Mouse (Mus musculus): ENCODE data around the gene Crtc1.

The Crtc1 gene

DNA sequence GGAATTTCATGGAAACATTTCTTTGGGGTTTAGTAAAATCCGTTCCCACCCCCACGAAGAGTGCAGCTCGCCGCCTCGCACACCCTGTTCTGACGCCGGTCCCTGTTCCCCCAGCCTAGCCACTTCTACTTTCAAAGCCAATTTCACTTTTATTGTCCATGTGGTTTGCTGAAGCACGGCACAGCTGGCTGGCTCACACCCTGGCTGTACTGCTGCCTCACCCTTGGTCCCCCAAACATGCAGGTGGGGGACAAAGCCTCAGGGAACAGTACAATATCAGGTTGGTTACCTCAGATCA, 23.1 kb upstream of the Crtc1 start:
- DNase-seq (ENCODE audit: low spot score in 2 of 2): no peak

- DNase-seq (ENCODE audit: low spot score in 2 of 2): no peak
These were observed 22.6 kb upstream of the Crtc1 start for GRCm38 (mm10) chr8:70461765-70462515.

DNA sequence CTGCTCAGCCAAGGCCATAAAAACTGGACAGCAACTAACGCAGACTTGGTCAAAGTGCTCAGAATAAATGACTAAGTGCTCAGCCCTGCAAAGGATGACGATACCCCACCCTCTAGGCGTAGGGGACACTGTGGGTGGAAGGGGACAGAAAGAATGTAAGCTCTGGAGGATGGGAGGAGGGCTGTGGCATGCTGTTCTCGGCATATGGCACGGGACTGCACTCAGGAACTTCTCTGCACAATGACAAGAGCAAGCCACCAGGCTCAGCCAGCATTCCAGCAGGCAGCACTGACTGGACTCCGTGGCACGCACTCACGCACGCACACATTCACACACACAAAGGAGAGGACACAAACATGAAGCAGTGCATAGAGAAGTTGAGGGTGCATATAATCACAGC, 21.2 kb upstream of the Crtc1 start:
- no peak for DNase-seq (ENCODE audit: low spot score in 2 of 2)

DNA sequence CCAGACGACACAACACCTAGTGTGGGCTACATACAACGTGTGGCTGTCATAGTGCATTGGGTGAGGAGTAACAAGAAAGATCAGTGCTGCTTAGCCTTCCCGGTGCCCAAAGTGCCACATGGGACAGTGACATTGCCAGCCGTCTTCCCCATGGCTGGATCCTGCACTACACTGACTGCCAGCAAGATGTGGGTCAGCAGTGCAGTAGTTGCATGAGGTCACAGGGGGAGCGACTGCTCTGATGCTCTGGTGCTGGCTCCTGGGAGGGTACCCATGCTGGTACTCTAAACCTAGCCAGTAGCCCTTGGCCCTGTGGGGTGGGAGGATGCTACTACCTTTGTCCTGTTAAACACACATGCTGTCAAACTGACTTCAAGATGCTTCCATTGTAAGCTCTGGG, 20.8 kb upstream of the Crtc1 start:
- no peak for DNase-seq (ENCODE audit: low spot score in 2 of 2)

- DNase-seq (ENCODE audit: low spot score in 2 of 2): no peak
These were observed 20.3 kb upstream of the Crtc1 start for GRCm38 (mm10) chr8:70459636-70460035.

- DNase-seq (ENCODE audit: low spot score in 2 of 2): no peak
These were observed 19.1 kb upstream of the Crtc1 start for GRCm38 (mm10) chr8:70458462-70458861.

- DNase-seq (ENCODE audit: low spot score in 2 of 2): no peak
These were observed 18.5 kb upstream of the Crtc1 start for GRCm38 (mm10) chr8:70457882-70458281.

DNA sequence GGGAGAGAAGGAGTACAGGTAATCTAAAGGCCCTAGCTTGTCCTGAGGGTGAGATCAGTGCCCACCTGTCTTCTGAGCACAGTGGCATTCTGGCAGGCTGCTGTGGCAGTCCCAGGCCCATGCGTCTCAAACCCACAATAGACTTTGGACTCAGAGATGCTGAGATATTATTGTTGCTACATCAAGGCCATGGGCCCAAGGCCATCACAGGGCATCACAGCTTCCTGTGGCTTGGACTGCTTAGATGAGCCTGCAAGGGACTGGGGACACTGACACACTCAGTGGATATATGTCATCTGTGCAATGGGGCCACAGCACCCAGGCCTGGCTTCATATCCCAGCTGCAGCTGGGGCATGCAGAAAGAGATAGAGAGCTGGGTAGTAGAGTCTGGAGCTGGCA, 17.6 kb upstream of the Crtc1 start:
- DNase-seq (ENCODE audit: low spot score in 2 of 2): no peak

DNA sequence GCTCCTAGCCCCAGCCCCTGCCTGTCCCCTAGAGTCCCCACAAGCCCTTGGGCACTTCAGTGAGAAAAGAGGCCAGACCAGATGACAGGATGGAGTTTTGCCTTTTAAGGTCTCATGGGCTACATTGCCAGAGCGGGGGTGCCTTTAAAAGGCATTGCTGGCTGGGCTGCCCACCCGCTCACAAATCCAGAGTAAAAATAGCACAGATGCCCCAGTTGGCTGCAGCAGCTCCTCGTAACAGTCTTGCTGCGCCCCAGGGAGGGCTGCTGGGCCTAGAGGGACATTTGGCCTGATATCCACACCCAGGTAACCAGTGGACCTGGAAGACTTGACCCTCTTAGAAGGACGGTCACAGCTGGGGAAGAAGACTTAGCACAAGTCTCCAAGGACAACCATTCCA, 14.5 kb upstream of the Crtc1 start:
- DNase-seq (ENCODE audit: low spot score in 2 of 2): no peak

DNA sequence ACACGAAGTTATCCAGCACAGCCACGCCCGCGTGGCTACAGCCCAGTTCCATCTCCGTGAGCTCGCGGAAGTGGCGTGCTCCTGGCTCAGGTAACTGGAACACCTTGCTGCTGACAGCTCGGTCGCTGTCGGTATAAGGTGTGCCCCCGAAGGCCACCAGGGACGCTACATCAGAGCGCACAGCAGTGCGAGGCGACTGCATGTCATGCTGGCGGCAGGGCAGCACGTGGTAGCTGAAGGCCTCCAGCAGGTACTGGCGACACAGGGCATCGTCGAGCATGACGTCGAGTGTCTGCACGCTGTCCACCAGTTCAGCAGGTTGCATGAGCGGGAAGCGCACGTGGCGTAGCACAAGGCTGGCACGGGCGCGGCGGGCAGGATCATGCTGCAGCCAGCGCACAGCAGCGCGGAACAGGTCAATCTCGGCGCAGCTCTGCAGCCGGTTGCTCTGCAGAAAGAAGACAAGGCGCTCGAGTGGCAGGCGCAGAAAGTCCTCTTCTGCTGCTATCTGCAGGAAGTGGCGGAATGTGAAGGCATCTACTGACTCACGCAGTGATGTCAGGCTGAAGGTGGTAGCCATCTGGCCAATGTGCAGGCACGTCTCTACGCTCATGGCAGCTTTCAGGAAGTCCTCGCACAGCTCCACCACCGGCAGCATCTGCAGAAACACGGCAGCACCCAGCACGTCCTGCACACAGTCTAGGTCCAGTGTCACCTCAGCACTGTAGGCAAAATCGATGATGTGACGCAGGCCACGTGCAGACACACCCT, 13.0 kb upstream of the Crtc1 start:
- no peak for DNase-seq (ENCODE audit: low spot score in 2 of 2)

- DNase-seq (ENCODE audit: low spot score in 2 of 2): no peak
These were observed 8.5 kb upstream of the Crtc1 start for GRCm38 (mm10) chr8:70447639-70448420.

DNA sequence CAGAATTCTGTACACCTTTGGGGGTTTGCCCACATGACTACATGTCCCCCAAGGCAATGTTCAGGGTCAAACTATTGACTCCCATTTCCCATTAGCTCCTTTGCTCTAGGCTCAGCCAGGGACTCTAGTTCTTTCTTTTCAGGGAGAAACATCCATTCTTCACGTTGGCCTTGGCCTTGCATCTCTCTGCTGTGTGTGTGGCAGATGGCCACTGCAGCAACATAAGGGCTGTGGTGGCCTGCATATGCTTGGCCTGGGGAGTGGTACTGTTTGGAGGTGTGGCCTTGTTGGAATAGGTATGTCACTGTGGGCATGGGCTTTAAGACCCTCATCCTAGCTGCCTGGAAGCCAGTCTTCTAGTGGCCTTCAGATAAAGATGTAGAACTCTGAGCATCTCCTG, 6.6 kb upstream of the Crtc1 start:
- DNase-seq (ENCODE audit: low spot score in 2 of 2): no peak

DNA sequence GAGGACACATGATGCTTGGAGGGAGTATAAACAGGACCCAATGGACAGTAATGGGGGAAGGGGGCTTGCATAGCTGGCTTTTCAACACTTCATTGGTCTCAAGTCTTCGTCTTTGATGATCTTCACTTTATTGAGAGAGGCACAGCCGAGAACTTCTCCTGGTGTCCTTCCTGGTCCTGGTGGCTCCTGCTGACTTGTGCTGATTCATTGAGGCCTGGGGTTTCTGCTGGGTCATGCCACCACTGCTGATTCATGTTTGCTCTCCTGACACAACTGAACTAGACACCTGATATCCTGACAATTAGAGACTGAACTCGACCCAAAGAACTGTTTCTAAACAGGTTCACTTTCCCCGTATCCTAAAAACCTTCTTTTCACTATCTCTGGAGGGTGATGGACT, 3.9 kb upstream of the Crtc1 start:
- DNase-seq (ENCODE audit: low spot score in 2 of 2): no peak

GRCm38 (mm10) chr8:70441565-70441964, 2.2 kb upstream of the Crtc1 start:
- DNase-seq (ENCODE audit: low spot score in 2 of 2): no peak

DNA sequence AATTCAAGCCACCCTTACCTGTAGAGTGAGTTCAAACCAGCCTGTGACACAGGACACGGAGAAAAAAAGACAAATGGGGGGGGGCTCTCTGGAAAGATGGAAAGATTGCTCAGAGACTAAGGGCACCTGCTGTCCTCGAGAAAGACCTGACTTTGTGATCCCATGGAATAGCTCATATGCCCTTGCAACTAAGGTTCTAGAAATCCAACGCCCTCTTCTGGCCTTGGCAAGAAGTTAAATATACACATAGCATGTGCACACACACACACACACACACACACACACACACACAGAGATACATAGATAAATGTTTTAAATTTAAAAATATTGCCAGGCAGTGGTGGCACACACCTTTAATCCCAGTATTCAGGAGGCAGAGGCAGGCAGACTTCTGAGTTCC, 867 bp upstream of the Crtc1 start:
- DNase-seq (ENCODE audit: low spot score in 2 of 2): no peak

DNA sequence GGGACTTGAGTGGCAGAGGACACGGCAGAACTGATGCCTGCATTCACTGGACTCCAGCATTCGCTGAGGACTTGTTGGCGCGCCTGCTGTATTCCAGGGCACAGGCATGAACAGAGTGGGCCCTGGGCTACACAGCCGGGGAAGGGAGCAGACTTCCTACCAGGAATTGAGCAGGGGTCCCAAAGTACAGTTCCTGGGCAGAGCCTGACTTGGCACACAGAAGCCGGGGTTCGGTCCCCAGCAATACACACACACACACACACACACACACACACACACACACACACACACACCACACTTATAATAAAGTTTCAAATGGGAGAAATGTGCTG, 435 bp upstream of the Crtc1 start:
- DNase-seq (ENCODE audit: low spot score in 2 of 2): no peak

- DNase-seq (ENCODE audit: low spot score in 2 of 2): no peak
These were observed 956 bp downstream of the Crtc1 start for GRCm38 (mm10) chr8:70438423-70438822.

DNA sequence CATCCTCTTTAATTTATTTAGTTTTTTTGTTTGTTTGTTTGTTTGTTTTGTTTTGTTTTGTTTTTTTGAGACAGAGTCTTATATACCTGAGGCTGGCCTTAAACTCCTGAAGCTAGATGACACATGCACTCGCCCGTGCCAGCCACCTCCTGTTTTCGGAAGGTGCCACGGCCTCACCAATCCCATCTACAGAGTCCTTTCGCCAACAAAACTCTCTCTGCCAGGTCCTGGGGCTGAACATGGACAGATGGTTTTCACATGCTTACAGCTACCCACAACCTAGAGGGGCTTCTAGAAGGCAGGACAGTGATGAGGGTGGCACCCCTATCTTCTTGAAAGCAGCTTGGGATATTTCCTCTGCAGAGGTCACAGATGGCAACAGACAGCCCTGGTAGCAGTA, 4.2 kb downstream of the Crtc1 start:
- DNase-seq (ENCODE audit: low spot score in 2 of 2): no peak

DNA sequence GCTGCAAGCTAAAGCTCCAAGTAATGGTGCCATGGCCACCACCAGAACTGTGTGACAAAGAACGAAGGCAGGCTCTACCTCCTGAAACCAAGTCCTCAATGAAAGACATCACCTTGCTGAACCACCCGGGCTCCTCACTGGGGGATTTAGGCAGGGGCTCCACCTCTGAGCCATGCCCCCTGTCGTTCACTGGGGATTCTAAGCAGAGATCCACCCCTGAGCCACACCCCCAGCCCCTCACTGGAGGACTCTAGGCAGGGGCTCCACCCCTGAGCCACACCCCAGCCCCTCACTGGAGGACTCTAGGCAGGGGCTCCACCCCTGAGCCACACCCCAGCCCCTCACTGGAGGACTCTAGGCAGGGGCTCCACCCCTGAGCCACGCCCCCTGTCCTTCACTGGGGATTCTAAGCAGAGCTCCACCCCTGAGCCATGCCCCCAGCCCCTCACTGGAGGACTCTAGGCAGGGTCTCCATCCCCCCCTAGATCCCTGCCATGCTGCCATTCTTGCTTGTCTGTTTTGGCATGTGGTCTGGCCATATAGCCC, 6.3 kb downstream of the Crtc1 start:
- no peak for DNase-seq (ENCODE audit: low spot score in 2 of 2)

DNA sequence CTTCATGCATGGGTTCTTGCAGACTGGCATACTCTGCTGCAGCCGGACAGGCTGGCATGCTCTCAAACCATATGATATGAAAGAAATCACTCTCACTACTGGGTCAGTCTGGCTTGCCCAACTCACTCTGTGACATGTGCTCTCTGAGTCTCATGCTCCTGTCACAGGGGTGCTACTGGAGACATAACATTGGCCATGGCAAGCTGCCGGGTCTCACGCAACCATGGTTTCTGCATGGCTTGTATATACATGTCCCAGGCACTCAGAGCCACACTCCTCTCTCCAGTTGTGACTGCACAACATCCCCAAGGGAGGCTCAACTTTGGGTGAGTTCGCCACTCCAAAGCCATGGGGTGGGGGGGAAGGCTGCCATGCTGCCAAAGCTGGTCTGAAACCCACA, 8.2 kb downstream of the Crtc1 start:
- DNase-seq (ENCODE audit: low spot score in 2 of 2): no peak

- DNase-seq (ENCODE audit: low spot score in 2 of 2): no peak
These were observed 13.0 kb downstream of the Crtc1 start for GRCm38 (mm10) chr8:70426300-70426907.

DNA sequence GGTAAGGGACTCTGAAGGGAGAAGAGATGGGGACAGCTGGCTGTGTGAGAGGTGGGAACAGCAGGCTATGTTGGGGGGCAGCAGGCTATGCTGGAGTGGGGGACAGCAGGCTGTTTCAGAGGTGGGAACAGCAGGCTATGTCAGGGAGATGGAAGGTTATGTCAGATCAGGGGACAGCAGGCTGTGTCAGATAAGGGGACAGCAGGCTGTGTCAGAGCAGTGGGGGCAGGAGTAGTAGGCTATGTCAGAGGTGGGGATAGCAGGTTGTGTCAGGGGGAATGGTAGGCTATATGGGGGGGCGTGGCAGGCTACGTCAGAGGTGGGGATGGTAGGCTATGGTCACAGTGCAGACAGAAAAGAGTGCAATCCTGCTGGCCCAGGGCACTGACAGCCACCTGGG, 16.7 kb downstream of the Crtc1 start:
- no peak for DNase-seq (ENCODE audit: low spot score in 2 of 2)
